Mouse (Mus musculus) kidney, postnatal 0 days (tissue): ENCODE measurements around the gene Cd80. TPM values are rescaled to one million over a fixed set of nuclear protein-coding genes. Genes with fewer than 3 reads are reported as not detected.

Experiments
- ATAC-seq: fragments of 200-750 bp; cut with Nextera tagmentation; replicated peaks from 2 replicates; pipeline ENCODE4 v1.8.0; 2017; ENCODE audit warnings: low read depth, moderate number of reproducible peaks, moderate TSS enrichment, moderate library complexity; ENCODE audit not compliant: low FRiP score
- DNase-seq: peaks from one replicate; pipeline ENCODE4 v3.0.0-alpha.2; 2016; ENCODE audit warnings: low spot score
- H3K27ac ChIP-seq: fragments of 300-500 bp; sonication (generic); 2 replicates; pipeline ENCODE4 v1.5.1; 2014; ENCODE audit warnings: mild to moderate bottlenecking
- H3K27me3 ChIP-seq: fragments of 300-500 bp; sonication (generic); 2 replicates; pipeline ENCODE4 v1.6.1; 2014; ENCODE audit warnings: low read length, mixed read lengths; ENCODE audit not compliant: insufficient read depth
- H3K36me3 ChIP-seq: fragments of 300-500 bp; sonication (generic); 2 replicates; pipeline ENCODE4 v1.6.1; 2014; ENCODE audit warnings: low read length, mixed read lengths; ENCODE audit not compliant: insufficient read depth
- H3K4me1 ChIP-seq: fragments of 300-500 bp; sonication (generic); replicated peaks from 2 replicates; pipeline ENCODE4 v1.6.1; 2014; ENCODE audit warnings: antibody characterized with exemption, low read length, mixed read lengths; ENCODE audit not compliant: insufficient read depth
- H3K4me2 ChIP-seq: fragments of 300-500 bp; sonication (generic); 2 replicates; pipeline ENCODE4 v1.6.1; 2014; ENCODE audit warnings: mild to moderate bottlenecking, low read length, moderate library complexity, mixed read lengths
- H3K4me3 ChIP-seq: fragments of 300-500 bp; sonication (generic); replicated peaks from 2 replicates; pipeline ENCODE4 v1.5.1; 2014; ENCODE audit warnings: low read depth, low read length
- H3K9ac ChIP-seq: fragments of 300-500 bp; sonication (generic); 2 replicates; pipeline ENCODE4 v1.6.1; 2014; ENCODE audit warnings: low read depth, low read length
- H3K9me3 ChIP-seq: fragments of 300-500 bp; sonication (generic); replicated peaks from 2 replicates; pipeline ENCODE4 v1.6.1; 2016; ENCODE audit warnings: low read length, inconsistent platforms, mixed read lengths
- CTCF ChIP-seq: IDR thresholded peaks from 2 replicates; pipeline ENCODE4 v1.5.1; 2016; ENCODE audit warnings: antibody characterized with exemption, low read depth, mild to moderate bottlenecking, moderate library complexity
- WGBS: fragments of 180-500 bp; shearing (Covaris S2); extraction: QIAGEN DNeasy Blood & Tissue Kit; methylation state at CpG from one replicate; pipeline ENCODE4 v1.1.7; 2014; 5-methylcytosine and 5-hydroxymethylcytosine counted together
- polyA plus RNA-seq: library from polyadenylated mRNA; unstranded; fragments of >200 nt; fragmentation: Nextera tagmentation; extraction: Ambion mirVana; gene quantifications from 2 replicates; pipeline ENCODE4 v1.2.1, GENCODE M21; 2015

Cd80 gene
- polyA plus RNA-seq, 1 experiment from 2014 or later = 0.20 TPM

DNA sequence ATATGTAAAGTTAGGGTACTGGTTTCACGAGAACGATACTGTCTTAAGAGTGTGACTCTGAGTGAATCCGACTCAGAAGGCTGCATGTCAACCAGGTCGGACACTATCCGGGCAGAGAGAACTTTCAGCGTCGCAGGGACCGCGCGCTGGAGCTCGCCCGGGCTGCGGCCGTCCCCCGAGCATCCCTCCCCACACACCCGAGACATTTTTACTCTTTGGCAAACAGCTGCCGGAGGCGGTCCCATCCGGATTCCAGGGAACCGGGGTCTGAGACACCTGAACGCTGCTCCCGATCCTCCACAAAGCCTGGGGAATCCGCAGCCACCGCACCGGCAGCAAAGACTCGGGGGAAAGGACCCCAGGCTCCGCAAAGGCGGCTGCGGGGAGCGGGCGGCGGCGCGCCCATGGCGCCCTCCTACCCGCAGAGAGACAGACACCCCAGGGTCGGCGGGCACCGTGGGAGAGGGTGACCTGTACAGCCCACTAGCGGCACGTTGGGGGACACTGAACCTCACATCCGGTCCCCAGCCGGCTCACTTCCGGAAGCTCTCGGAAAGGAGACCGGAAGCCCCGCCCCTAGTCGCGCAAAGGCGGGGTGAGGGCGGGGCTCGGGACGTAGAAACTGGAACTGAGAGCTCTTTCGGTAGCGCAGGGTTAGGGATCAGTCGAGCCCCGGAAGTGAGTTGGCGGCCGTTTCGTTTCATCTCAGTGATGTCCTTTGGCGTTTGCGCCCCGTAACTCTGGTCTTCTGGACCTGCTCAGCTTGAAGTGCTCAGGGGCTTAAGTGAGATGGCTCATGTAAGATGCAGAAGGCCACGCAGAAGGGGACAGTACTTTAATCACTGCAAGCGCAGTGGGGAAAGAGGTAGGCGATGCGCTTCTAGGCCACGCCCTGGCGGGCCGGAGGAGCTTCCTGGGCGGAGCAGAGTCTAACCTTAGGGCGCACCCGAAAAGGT, 67.0 kb downstream of the Cd80 start, which contains the start of gene Timmdc1:
TSS of gene Timmdc1 (minus strand) at position 535 of the 956 bp plus-strand sequence.
- WGBS = under 1% methylated on average over 73 of the region's 73 CpGs
- ATAC-seq = peak; percentile 98
- TF ChIP-seq CTCF = peak; percentile 39

GRCm38 (mm10) chr16:38526264-38526663, 70.9 kb downstream of the Cd80 start:
- whole genome bisulfite sequencing = 87% methylated on average over 6 of the region's 6 CpGs
- no peaks in the 10 kb centered on the region for H3K27me3 ChIP-seq
- no peak for TF ChIP-seq CTCF
- no peak overlapping the region for H3K27ac ChIP-seq
- no peaks in the 10 kb centered on the region for H3K4me1 ChIP-seq
- DNase-seq (no peak), ATAC-seq (no peak)
- H3K9ac ChIP-seq = no peak overlapping the region
- no peaks in the 10 kb centered on the region for H3K9me3 ChIP-seq
- H3K4me3 ChIP-seq = no peak overlapping the region
- no peak overlapping the region for H3K4me2 ChIP-seq
- peaks cover 32% of the 10 kb centered on the region; the same call in 1 of the 2 replicates for H3K36me3 ChIP-seq

More for the DNA sequence above, 67.0 kb downstream of the Cd80 start, which contains the start of gene Timmdc1:
- Histone ChIP-seq H3K9me3 (no peaks in the 10 kb centered on the region), H3K36me3 (peaks cover 12% of the 10 kb centered on the region; the same call in 1 of the 2 replicates), H3K4me1 (no peaks in the 10 kb centered on the region), H3K27me3 (no peaks in the 10 kb centered on the region), H3K4me2 (peak within 1 kb of the TSS; percentile 66), H3K27ac (peak within 1 kb of the TSS; percentile 94), H3K4me3 (peak within 1 kb of the TSS; percentile 89), H3K9ac (peak within 1 kb of the TSS; percentile 90)
- peak; percentile 98 for DNase-seq

GRCm38 (mm10) chr16:38536544-38537146, 81.3 kb downstream of the Cd80 start:
- DNase-seq (peak; percentile 82), ATAC-seq (0 out of 2 replicates have a peak, but pooled peaks have one; percentile 21)
- Histone ChIP-seq H3K4me2 (no peak overlapping the region), H3K4me1 (no peaks in the 10 kb centered on the region), H3K4me3 (no peak overlapping the region), H3K9me3 (no peaks in the 10 kb centered on the region), H3K9ac (no peak overlapping the region), H3K27me3 (no peaks in the 10 kb centered on the region), H3K36me3 (peaks cover 33% of the 10 kb centered on the region), H3K27ac (no peak overlapping the region)
- WGBS = 44% methylated on average over 8 of the region's 8 CpGs
- peak; percentile 86 for TF ChIP-seq CTCF

GRCm38 (mm10) chr16:38538716-38539380, 83.5 kb downstream of the Cd80 start:
- peaks cover 26% of the 10 kb centered on the region for H3K36me3 ChIP-seq
- H3K9ac ChIP-seq = no peak overlapping the region
- no peak for TF ChIP-seq CTCF

More at GRCm38 (mm10) chr16:38538716-38539380, 83.5 kb downstream of the Cd80 start:
- Histone ChIP-seq H3K4me2 (no peak overlapping the region), H3K4me3 (no peak overlapping the region), H3K27ac (no peak overlapping the region), H3K4me1 (no peaks in the 10 kb centered on the region), H3K9me3 (no peaks in the 10 kb centered on the region), H3K27me3 (no peaks in the 10 kb centered on the region)
- no peak for ATAC-seq
- no peak for DNase-seq
- 85% methylated on average over 13 of the region's 13 CpGs for WGBS

Other genes starting within 250 kb of the Cd80 start
- gene Nr1i2, start 160.7 kb upstream of the Cd80 start, polyA plus RNA-seq = 0.26 and 0.45 TPM in 2 replicates
- gene Maats1, start 113.4 kb upstream of the Cd80 start, polyA plus RNA-seq = 0.14 and 0.21 TPM in 2 replicates
- gene Cox17, start 108.6 kb upstream of the Cd80 start, polyA plus RNA-seq = 283 and 305 TPM in 2 replicates
- not detected in 2 replicates for gene Gm21987, start 108.5 kb upstream of the Cd80 start, polyA plus RNA-seq
- 0.46 and 0.55 TPM in 2 replicates for gene Popdc2, start 93.4 kb upstream of the Cd80 start, polyA plus RNA-seq
- gene Pla1a, start 22.4 kb upstream of the Cd80 start, polyA plus RNA-seq = 36.5 and 36.8 TPM in 2 replicates
- 74.6 and 77.5 TPM in 2 replicates for gene Adprh, start 2.9 kb upstream of the Cd80 start, polyA plus RNA-seq
- gene Timmdc1, start 67.1 kb downstream of the Cd80 start, polyA plus RNA-seq = 27.9 and 28.7 TPM in 2 replicates
- 43.2 and 44.1 TPM in 2 replicates for gene Poglut1, start 94.7 kb downstream of the Cd80 start, polyA plus RNA-seq
- 70.3 and 74.6 TPM in 2 replicates for gene Tmem39a, start 103.1 kb downstream of the Cd80 start, polyA plus RNA-seq